In the genomic region with DNA sequence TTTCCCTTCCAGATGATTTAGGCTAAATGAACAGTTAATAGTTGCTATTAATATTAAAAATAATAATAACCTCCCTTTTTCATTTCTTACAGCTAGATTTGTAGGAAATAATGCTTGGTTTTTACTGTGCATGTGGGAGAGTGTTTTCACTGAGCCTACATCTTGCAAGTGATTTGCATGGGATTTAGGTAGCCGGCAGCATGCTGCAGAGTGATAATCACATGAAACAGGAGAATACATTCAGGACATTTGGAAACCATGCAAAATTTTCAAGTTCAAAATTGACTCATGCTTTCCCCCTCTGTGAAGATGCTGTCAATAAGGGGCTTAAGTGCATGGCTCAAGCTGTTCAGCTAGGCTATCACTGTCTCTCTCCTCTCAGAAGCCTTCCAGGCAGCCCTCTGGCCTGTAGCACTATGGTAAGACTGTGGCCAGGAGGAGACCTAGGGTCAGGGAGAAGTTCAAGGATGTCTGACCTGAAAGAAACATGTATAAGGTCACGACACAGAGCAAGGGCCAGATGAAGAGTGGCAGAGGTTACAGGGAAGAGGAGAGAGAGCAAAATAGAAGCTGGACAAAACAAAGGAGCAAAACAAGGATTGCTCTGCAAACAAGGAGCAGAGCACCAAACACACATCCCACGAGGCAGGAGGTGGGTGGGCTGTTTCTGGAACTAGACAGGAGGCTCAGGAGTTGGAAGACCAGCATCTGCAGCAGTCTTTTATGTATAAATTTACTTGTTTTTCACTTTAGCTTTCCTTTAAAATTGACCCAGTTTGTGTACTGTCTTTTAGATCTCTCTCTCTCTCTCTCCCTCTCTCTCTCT, we compare ENCODE assay signal across 13 mouse cellular contexts.
DNase-seq lines count a peak whose midpoint lies in the region; ATAC-seq and TF ChIP-seq lines count a peak whose summit lies in the region.
"Had no signal": no experiment of that assay in that cellular context is flagged by ENCODE, and none has a peak within 500 bp of the region (broad histone marks: within the 10 kb centered on the region; RNA-seq: fewer than 3 reads in every experiment).

No protein-coding gene starts in this region.

- H3K9me3 ChIP-seq in hindbrain, embryonic 14.5 days (ENCODE audit: control insufficient read depth, low read length): no peaks in the 10 kb centered on the region
- no peaks in the 10 kb centered on the region for H3K9me3 ChIP-seq in midbrain, embryonic 15.5 days
- H3K9me3 ChIP-seq: heart, embryonic 15.5 days; limb, embryonic 10.5 days had no signal

- peak overlapping the region; percentile 72 for H3K27ac ChIP-seq in hindbrain, embryonic 14.5 days
- H3K27ac ChIP-seq in midbrain, embryonic 15.5 days: peak overlapping the region; percentile 59; the same call in 1 of the 2 replicates
- no peak overlapping the region for H3K27ac ChIP-seq in kidney, adult 2 months (ENCODE audit: insufficient read depth, low read depth, low read length)
- H3K27ac ChIP-seq: gastrocnemius, adult 2 months; heart, embryonic 15.5 days; limb, embryonic 10.5 days had no signal

- no peak overlapping the region for H3K9ac ChIP-seq in hindbrain, embryonic 14.5 days
- no peak overlapping the region for H3K9ac ChIP-seq in midbrain, embryonic 15.5 days
- H3K9ac ChIP-seq: heart, embryonic 15.5 days had no signal

- ATAC-seq in hindbrain, embryonic 14.5 days (ENCODE audit: low FRiP score): peak; percentile 49
- ATAC-seq in midbrain, embryonic 15.5 days (replicated peaks): peak; percentile 82
- ATAC-seq in megakaryocyte progenitor cell, adult 5-6 weeks (replicated peaks; ENCODE audit: poor library complexity): no peak

- no peak overlapping the region for H3K4me2 ChIP-seq in hindbrain, embryonic 14.5 days (replicated peaks)
- H3K4me2 ChIP-seq in midbrain, embryonic 15.5 days: no peak overlapping the region
- H3K4me2 ChIP-seq: heart, embryonic 15.5 days had no signal

- no peak overlapping the region for H3K4me3 ChIP-seq in hindbrain, embryonic 14.5 days (replicated peaks; ENCODE audit: low read length)
- no peak overlapping the region for H3K4me3 ChIP-seq in midbrain, embryonic 15.5 days
- no peak overlapping the region for H3K4me3 ChIP-seq in kidney, adult 2 months (ENCODE audit: insufficient read depth, low read depth, low read length)
- H3K4me3 ChIP-seq: gastrocnemius, adult 2 months; heart, embryonic 15.5 days; limb, embryonic 10.5 days had no signal

- H3K27me3 ChIP-seq in hindbrain, embryonic 14.5 days (ENCODE audit: control insufficient read depth, insufficient read depth, low read length): no peaks in the 10 kb centered on the region
- H3K27me3 ChIP-seq in midbrain, embryonic 15.5 days (replicated peaks): no peaks in the 10 kb centered on the region
- H3K27me3 ChIP-seq in kidney, adult 2 months (replicated peaks; ENCODE audit: control insufficient read depth, insufficient read depth, low read length): no peaks in the 10 kb centered on the region
- H3K27me3 ChIP-seq: heart, embryonic 15.5 days had no signal

- H3K36me3 ChIP-seq in hindbrain, embryonic 14.5 days (replicated peaks; ENCODE audit: control insufficient read depth, insufficient read depth): no peaks in the 10 kb centered on the region
- H3K36me3 ChIP-seq in midbrain, embryonic 15.5 days (replicated peaks): no peaks in the 10 kb centered on the region
- no peaks in the 10 kb centered on the region for H3K36me3 ChIP-seq in kidney, adult 2 months (ENCODE audit: control insufficient read depth, insufficient read depth, low read length)
- H3K36me3 ChIP-seq: heart, embryonic 15.5 days; limb, embryonic 10.5 days had no signal

- no peak for TF ChIP-seq POLR2A in kidney, adult 2 months (IDR thresholded peaks at IDR 0.05; ENCODE audit: low read depth, low read length)

- no peak for TF ChIP-seq CTCF in kidney, adult 2 months (conservative IDR thresholded peaks at IDR 0.05; ENCODE audit: insufficient read depth, insufficient read length, low read depth, low read length)

- peaks cover 21% of the 10 kb centered on the region for H3K4me1 ChIP-seq in hindbrain, embryonic 14.5 days (replicated peaks; ENCODE audit: control insufficient read depth, insufficient read depth, low read length)
- H3K4me1 ChIP-seq in midbrain, embryonic 15.5 days: peaks cover 19% of the 10 kb centered on the region
- no peaks in the 10 kb centered on the region for H3K4me1 ChIP-seq in kidney, adult 2 months (ENCODE audit: control insufficient read depth, insufficient read depth, low read length)
- H3K4me1 ChIP-seq: heart, embryonic 15.5 days had no signal

- WGBS in hindbrain, embryonic 14.5 days: 16% methylated on average over 3 of the region's 3 CpGs
- WGBS in midbrain, embryonic 15.5 days: 20% methylated on average over 3 of the region's 3 CpGs
- WGBS in kidney, adult 2 months: 42% methylated on average over 3 of the region's 3 CpGs

- DNase-seq in brain, adult 2 months (ENCODE audit: low read depth, low spot score): peak; percentile 71
- DNase-seq in embryo, embryonic 10.5 days (ENCODE audit: low spot score): peak; percentile 48
- DNase-seq in hindbrain, embryonic 14.5 days (ENCODE audit: low spot score): peak; percentile 27
- DNase-seq in lung, postnatal 25 days (ENCODE audit: low spot score): no peak
- no peak for DNase-seq in kidney, adult 2 months
- DNase-seq in ovary, adult 18-20 months (ENCODE audit: low spot score): no peak
- DNase-seq: gastrocnemius, adult 2 months; kidney, adult 9 months; lung, adult 18-20 months had no signal

Comparison
In these comparisons a context has a peak if more than half of its experiments do, and no peak if none do; other contexts are left out.
1. DNase-seq: peak in brain, adult 2 months (single experiment), embryo, embryonic 10.5 days (single experiment) and hindbrain, embryonic 14.5 days (single experiment); none in lung, postnatal 25 days (single experiment), kidney, adult 2 months (single experiment) and ovary, adult 18-20 months (single experiment).